Mouse (Mus musculus) heart, embryonic 12.5 days (tissue): ENCODE measurements at regions not wholly inside any gene's neighbourhood (a gene's known extent, or its start where the extent isn't known, plus 50 kb on each side); places are given as distances from the start of the nearest gene placed in this dataset.

Experiments
- ATAC-seq: fragments of 200-750 bp; cut with Nextera tagmentation; 2 replicates; pipeline ENCODE4 v1.8.0; 2017; ENCODE audit warnings: moderate TSS enrichment, moderate library complexity; ENCODE audit not compliant: insufficient number of reproducible peaks, low FRiP score
- H3K27ac ChIP-seq: fragments of 300-500 bp; sonication (generic); 2 replicates; pipeline ENCODE4 v1.5.1; 2016; ENCODE audit warnings: mild to moderate bottlenecking, moderate library complexity; ENCODE audit not compliant: poor library complexity, severe bottlenecking
- H3K27me3 ChIP-seq: fragments of 300-500 bp; sonication (generic); replicated peaks from 2 replicates; pipeline ENCODE4 v1.6.1; 2016; ENCODE audit warnings: mild to moderate bottlenecking, moderate library complexity
- H3K36me3 ChIP-seq: fragments of 300-500 bp; sonication (generic); 2 replicates; pipeline ENCODE4 v1.6.1; 2016; ENCODE audit warnings: mild to moderate bottlenecking, moderate library complexity
- H3K4me1 ChIP-seq: fragments of 300-500 bp; sonication (generic); replicated peaks from 2 replicates; pipeline ENCODE4 v1.6.1; 2016; ENCODE audit warnings: mild to moderate bottlenecking
- H3K4me2 ChIP-seq: fragments of 300-500 bp; sonication (generic); 2 replicates; pipeline ENCODE4 v1.6.1; 2016; ENCODE audit warnings: mild to moderate bottlenecking, moderate library complexity
- H3K4me3 ChIP-seq: fragments of 300-500 bp; sonication (generic); 2 replicates; pipeline ENCODE4 v1.5.1; 2016; ENCODE audit warnings: mild to moderate bottlenecking
- H3K9ac ChIP-seq: fragments of 300-500 bp; sonication (generic); 2 replicates; pipeline ENCODE4 v1.6.1; 2016; ENCODE audit warnings: mild to moderate bottlenecking, moderate library complexity
- H3K9me3 ChIP-seq: fragments of 300-500 bp; sonication (generic); replicated peaks from 2 replicates; pipeline ENCODE4 v1.6.1; 2016; ENCODE audit warnings: mild to moderate bottlenecking, moderate library complexity
- WGBS: fragments of 180-500 bp; shearing (Covaris S2); methylation state at CpG from one replicate; pipeline ENCODE4 v1.1.7; 2016; 5-methylcytosine and 5-hydroxymethylcytosine counted together

DNA sequence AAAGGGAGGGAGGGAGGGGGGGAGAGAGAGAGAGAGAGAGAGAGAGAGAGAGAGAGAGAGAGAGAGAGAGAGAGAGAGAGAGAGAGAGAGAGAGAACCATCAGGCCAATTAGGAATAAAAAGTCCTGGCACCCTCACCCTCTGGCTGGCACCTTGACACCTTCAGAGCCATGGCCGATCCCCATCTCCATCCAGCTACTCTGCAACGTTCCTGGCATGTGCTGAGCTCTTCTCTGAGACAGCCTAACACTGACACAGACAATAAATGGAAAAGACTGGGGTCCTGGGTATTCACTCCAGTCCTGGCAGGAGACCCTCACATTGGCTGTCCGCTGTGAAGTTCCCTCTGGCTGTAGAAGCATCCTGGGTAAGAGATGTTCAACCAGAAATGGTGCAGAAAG is 75.2 kb upstream of the Ndufb6 start:
- no peak overlapping the region for H3K4me2 ChIP-seq
- peaks cover 3% of the 10 kb centered on the region; the same call in 1 of the 2 replicates for H3K27me3 ChIP-seq
- no peak for ATAC-seq
- H3K36me3 ChIP-seq: no peaks in the 10 kb centered on the region
- 69% methylated on average over 3 of the region's 3 CpGs for WGBS
- no peaks in the 10 kb centered on the region for H3K4me1 ChIP-seq
- H3K27ac ChIP-seq: no peak overlapping the region
- H3K9me3 ChIP-seq: no peaks in the 10 kb centered on the region
- H3K9ac ChIP-seq: no peak overlapping the region
- no peak overlapping the region for H3K4me3 ChIP-seq

DNA sequence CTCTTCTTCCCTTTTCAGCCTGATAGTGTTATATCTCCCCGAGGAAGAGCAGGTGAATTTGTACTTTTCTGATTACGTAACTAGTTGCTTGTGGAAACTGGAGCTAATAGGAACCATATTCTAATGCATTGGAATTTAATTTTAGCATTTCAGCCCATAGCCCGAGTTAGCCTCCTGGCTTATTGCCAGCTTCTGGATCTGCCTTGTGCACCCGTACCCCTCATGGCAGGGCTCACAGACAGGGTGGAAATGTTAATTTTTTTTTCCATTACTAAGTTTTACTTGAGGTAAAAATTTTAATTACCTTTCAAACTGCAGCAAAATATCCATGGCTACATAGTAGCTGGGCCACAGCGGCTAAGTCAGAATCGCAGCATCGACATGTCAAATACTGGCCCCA is 72.4 kb upstream of the Ndufb6 start:
- WGBS: 67% methylated on average over 7 of the region's 7 CpGs
- H3K9ac ChIP-seq: no peak overlapping the region
- H3K36me3 ChIP-seq: no peaks in the 10 kb centered on the region
- H3K4me1 ChIP-seq: no peaks in the 10 kb centered on the region
- no peak for ATAC-seq
- no peak overlapping the region for H3K4me3 ChIP-seq
- H3K27me3 ChIP-seq: peaks cover 3% of the 10 kb centered on the region; the same call in 1 of the 2 replicates
- H3K9me3 ChIP-seq: no peaks in the 10 kb centered on the region
- H3K4me2 ChIP-seq: no peak overlapping the region
- no peak overlapping the region for H3K27ac ChIP-seq

DNA sequence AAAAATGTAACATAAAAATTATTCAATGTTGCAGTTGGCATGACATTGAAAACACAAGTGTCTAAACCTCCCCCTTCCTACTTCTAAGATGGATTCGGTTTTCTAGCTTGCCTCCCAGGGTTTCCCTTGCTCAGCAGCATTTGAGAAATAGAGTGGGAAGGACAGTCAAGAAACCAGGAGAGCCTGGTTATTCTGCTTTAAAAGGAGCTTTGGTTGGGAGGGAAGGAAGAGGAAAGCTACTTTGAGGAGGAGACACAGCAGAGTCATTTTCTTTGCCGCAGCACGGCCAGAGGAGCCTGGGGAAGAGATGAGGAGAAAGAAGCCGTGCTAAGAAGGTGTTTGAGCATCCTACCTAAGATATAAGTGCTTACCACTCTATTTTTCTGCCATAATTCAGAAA is 71.9 kb upstream of the Ndufb6 start:
- no peak overlapping the region for H3K9ac ChIP-seq
- H3K27me3 ChIP-seq: peaks cover 3% of the 10 kb centered on the region; the same call in 1 of the 2 replicates
- ATAC-seq: no peak
- no peak overlapping the region for H3K27ac ChIP-seq
- H3K4me2 ChIP-seq: no peak overlapping the region
- 74% methylated on average over 4 of the region's 4 CpGs for WGBS
- no peaks in the 10 kb centered on the region for H3K4me1 ChIP-seq
- H3K36me3 ChIP-seq: no peaks in the 10 kb centered on the region
- H3K9me3 ChIP-seq: no peaks in the 10 kb centered on the region
- H3K4me3 ChIP-seq: no peak overlapping the region

DNA sequence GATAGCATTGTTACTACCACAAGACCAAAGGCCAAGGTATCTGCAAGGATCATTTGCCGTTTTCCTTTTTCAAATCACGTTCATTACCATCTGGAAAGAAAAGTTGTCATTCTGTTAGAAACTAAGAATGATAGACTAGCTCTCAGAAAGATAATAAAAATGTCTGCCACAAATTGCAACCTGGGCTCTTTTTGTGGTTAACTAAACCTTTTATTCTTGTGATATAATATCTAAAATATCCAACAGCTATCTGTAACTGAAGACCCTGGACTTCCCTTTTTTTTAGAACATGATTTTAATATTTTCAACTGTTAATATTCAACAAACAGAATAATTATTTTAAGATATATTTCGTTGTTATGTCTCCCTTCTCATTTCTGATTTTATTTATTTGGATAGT is 66.6 kb upstream of the Ndufb6 start:
- Histone ChIP-seq H3K4me3 (no peak overlapping the region), H3K36me3 (no peaks in the 10 kb centered on the region), H3K4me2 (no peak overlapping the region), H3K9ac (no peak overlapping the region), H3K27me3 (peaks cover 3% of the 10 kb centered on the region; the same call in 1 of the 2 replicates), H3K27ac (no peak overlapping the region), H3K4me1 (no peaks in the 10 kb centered on the region), H3K9me3 (0 out of 2 replicates have a peak, but pooled peaks cover 4% of the 10 kb centered on the region)
- ATAC-seq: no peak
- WGBS: 55% methylated on average over 3 of the region's 3 CpGs

DNA sequence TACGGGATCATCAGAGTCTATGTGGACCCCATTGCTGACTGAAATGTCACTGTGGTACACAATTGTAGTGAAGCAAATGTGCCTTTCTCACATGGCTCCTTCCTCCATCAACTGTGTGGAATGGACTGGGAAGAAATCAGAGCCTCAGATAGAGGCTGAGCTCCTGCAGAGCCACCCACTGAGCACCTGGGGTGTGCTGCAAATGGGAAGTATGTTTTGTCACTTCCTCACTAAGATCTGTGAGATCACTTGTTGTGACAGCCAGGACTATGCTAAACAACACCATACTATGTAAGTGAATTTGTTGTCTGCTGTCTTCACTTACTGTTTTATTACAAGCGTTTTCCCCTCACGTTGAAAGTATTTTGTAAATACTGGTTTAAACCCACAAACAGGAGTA is 63.0 kb upstream of the Ndufb6 start:
- Histone ChIP-seq H3K27me3 (no peaks in the 10 kb centered on the region), H3K9ac (no peak overlapping the region), H3K4me3 (no peak overlapping the region), H3K36me3 (no peaks in the 10 kb centered on the region), H3K9me3 (0 out of 2 replicates have a peak, but pooled peaks cover 8% of the 10 kb centered on the region), H3K4me1 (no peaks in the 10 kb centered on the region), H3K4me2 (no peak overlapping the region), H3K27ac (no peak overlapping the region)
- 71% methylated on average over 3 of the region's 3 CpGs for WGBS
- no peak for ATAC-seq

DNA sequence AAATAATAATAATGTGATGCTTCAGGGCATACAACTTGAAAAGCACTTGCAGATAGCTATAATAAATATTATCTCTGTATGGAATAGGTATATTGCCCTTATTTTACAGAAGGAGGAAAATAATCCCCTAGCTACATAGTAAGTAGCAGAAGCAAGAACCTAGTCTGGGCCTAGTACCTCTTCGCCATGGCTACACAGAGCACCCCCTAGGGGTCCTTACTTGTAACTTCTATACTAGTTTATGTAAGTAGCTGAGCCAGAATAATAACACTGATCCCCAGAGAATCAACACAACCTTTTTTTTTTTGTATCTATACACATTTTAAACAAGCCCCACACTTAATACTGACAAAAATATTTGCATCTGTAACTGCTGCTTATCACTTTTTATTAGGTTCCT is 55.6 kb upstream of the Ndufb6 start:
- Histone ChIP-seq H3K27me3 (no peaks in the 10 kb centered on the region), H3K4me1 (peaks cover 3% of the 10 kb centered on the region; the same call in 1 of the 2 replicates), H3K27ac (no peak overlapping the region), H3K36me3 (no peaks in the 10 kb centered on the region), H3K4me3 (no peak overlapping the region), H3K9me3 (0 out of 2 replicates have a peak, but pooled peaks cover 3% of the 10 kb centered on the region), H3K9ac (no peak overlapping the region), H3K4me2 (no peak overlapping the region)
- ATAC-seq: no peak
- 59% methylated on average over 1 of the region's 1 CpGs for WGBS

DNA sequence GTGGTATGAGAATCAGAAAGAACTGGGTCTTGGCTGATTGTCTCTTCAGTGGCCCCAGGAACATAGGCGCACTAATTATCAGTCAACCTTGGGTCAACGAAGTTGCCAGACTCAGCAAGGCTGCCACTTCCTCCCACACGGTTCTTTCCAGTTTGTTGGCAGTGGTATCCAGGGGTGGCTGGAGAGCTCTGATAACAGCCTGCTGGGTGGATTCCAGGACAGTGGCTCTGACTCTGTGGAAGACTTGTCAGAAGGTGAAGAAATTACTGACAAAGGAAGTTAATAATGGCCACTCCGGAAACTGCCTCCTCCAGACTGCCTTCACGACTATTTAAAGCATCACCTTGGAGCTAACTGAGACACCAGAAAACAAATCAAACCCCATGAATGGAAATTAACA is 50.5 kb upstream of the Ndufb6 start:
- Histone ChIP-seq H3K4me2 (no peak overlapping the region), H3K27ac (no peak overlapping the region), H3K9me3 (no peaks in the 10 kb centered on the region), H3K4me1 (peaks cover 8% of the 10 kb centered on the region), H3K36me3 (no peaks in the 10 kb centered on the region), H3K27me3 (no peaks in the 10 kb centered on the region), H3K9ac (no peak overlapping the region), H3K4me3 (no peak overlapping the region)
- 0 out of 2 replicates have a peak, but pooled peaks have one; percentile 22 for ATAC-seq
- 9% methylated on average over 5 of the region's 5 CpGs for WGBS
